Mouse (Mus musculus) adrenal gland, adult 18-20 months (tissue): ENCODE results near the gene Atp2c2. TPM values are rescaled to one million over a fixed set of nuclear protein-coding genes. Genes with fewer than 3 reads are reported as not detected.
A peak's percentile ranks its signal among the peaks of the same experiment; 100 is the strongest.

Experiments used
- DNase-seq, 2 experiments: peaks; one replicate each; pipeline ENCODE4 v3.0.0; 2021 to 2022; ENCODE audit warnings: low spot score in 2 of 2
- total RNA-seq, 2 experiments: library from RNA; stranded (reverse); gene quantifications; 1 replicate in 1 of 2; 2 replicates in 1 of 2; pipeline ENCODE4 v1.2.3; 2021

Atp2c2 gene
- total RNA-seq, 2 experiments from 2014 or later, result 0.13 to 0.56 TPM

DNA sequence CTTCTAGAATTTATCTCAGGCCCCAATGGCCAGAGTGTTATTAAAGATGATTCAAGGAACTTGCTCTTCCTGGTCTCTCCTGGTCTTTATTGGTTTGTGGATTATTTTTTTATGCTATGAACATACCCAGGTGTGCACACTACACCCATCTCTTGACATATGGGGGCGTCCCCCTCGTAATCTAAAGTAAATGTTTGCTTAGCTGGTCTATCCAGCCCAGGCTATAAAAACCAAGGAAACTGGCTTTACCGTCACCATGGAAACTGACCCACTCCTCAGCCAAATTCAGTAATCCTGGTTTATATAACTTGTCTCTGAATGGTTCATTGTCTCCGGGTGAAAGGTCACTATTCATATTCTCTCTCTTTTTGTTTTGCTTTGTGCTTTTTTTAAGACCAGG is 40.8 kb downstream of the Atp2c2 start:
- no peak for DNase-seq

GRCm38 (mm10) chr8:119742409-119742808 is 42.6 kb downstream of the Atp2c2 start:
- no peak for DNase-seq

DNA sequence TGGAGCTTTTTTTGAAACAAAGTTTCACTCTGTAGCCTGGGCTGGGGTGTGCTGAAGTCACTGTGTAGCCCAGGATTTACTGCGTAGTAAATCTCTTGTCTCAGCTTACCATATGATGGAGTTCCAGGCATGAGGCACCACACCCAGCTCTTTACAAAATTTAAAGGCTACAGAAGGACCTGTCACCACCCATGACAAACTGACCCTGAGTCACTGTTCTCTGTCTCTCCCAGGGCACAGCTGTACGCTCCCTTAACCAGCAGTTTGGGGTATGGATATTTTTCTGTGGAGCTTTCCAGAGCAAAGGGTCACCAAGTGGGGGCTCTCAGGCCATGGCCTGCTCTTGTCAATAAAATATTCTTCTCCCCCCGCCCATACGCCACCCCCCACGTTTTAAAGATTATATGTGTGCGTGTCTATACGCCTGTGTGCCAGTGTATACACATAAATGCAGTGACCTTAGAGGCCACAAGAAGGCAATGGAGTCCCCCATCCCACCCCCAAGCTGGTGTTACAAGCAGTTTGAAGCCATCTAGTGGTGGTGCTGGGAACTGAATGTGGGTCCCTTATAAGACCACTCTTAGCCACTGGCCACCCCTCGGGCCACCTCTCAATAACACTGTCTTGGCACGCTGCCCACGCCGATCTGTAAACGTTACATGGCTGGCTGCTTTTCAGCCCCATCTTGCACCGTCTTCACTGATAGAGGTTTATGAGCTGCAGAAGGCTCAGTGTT is 43.6 kb downstream of the Atp2c2 start:
- DNase-seq, result peak; percentile 24 to 48

DNA sequence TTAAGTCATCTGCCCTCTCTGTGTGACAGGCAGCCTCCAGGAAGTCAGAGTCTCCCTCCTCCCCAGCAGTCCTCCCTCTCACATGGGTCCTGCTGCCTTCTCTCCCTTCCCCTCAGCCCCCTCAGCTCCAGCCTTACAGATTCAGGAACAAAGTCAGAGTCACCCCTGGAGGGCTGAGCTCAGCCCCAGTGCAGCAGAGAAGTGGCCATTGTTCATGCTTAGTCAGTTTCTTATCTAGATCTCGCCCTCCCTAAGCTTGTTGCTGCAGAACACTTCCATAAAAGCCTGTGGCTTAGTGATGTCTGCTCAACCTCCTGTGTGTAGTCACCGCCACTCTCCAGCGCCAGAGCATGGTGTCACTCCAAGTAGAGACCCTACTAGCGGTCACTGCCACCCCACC is 44.8 kb downstream of the Atp2c2 start:
- DNase-seq, result no peak

DNA sequence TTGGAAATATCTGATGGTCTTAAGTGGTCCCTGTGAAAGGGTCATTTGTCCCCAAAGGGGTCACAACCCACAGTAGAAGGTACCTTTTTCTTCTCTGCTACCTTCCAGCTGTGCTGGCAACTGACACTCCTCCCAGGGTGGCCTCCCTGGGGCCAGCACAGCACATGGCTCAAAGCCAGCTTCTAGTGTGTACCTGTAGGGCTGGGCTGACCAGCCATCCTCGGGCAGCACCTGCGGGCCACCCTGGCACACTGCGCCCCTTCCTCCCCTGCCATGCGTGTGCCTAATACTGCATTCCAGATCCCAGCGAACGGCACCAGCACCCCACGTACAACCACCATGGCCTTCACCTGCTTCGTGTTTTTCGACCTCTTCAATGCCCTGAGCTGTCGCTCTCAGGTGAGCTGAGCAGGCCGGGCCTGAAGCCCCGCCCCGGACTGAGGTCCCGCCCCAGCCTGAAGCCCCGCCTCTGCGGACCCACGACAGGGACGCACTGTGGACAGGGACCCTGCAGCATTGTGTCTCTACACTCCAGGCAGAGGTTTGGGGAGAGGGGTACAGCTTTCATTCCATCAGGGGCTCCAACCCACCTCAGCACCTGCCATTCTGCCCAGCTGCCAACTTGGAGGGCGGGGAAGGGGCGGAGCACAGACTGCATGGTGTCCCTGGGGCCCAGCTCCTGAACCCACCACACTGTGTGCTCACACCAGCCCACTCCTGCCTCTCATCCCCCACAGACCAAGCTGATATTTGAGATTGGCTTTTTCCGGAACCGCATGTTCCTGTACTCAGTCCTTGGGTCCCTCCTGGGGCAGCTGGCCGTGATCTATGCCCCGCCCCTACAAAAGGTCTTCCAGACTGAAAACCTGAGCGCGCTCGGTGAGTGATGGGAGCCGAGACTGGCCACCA is 55.7 kb downstream of the Atp2c2 start:
- DNase-seq, result no peak

DNA sequence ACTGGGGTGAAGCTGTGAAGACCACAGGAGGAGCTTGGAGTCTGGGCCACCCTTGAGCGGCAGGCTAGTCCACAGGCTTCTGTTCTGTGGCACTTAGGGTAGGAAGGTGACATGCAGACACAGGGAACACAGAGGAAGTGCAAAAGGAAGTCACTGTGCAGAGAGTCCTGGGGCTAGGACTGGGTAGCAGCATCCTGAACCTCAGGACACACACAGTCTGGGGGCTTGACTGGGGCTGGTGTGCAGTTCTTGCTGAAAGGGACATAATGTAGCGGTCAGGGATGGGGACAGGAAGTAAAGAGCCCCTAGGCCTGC is 56.3 kb downstream of the Atp2c2 start:
- no peak for DNase-seq

DNA sequence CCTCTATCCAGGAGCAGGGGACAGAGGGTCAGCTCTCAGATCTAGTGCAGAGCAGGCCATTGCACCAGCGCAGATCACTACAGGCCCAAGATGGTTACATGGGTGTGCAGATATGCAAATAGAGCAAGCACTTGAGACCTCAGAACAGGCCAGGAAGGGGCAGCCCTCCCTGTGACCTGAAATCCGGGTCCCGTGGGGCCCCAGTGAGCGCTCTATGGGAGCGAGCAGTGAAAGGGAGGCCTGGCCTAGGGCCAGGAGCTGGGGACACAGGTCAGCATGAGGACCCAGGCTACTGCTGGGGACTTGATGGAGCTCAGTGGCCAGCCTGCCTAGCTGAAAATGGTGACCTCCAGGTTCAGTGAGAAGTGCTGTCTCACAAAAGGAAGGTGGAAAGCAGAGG is 56.7 kb downstream of the Atp2c2 start:
- no peak for DNase-seq

- no peak for DNase-seq
These were observed 61.9 kb downstream of the Atp2c2 start for GRCm38 (mm10) chr8:119761692-119762091.

- DNase-seq, result no peak
These were observed 62.7 kb downstream of the Atp2c2 start for GRCm38 (mm10) chr8:119762226-119763220.

- DNase-seq, result no peak
These were observed 65.5 kb downstream of the Atp2c2 start for GRCm38 (mm10) chr8:119765311-119765710.

DNA sequence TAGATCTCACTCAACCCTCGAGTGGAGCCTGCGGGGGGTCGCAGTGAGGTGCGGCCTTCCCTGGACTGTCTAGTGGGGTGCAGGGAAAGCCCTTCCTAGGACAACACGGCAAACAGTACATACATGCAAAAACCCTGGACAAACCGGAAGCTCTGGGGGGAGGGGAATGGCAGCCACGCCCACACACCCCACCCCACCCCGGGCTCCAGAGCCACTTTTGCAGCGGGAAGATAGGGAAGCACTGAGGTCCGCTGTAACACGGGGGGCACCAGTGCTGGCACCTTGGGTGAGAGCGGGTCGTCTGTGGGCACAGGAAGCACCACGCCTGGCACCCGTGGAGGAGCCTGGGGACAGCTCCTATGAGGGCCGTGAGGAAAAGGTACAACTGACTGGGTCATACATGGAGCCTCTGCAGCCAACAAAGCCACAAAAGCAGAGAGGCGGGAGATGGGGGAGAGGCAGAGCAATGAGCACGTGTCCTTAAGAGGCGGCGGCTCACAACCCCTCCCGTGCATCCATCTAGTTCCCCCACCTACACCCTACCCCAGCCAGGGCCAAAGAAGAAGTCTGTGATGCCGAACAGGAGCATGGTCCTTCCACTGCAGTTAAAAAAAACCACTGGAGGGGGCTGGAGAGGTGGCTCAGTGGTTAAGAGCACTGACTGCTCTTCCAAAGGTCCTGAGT is 66.1 kb downstream of the Atp2c2 start:
- no peak for DNase-seq

GRCm38 (mm10) chr8:119776668-119777245 is 76.9 kb downstream of the Atp2c2 start:
- no peak for DNase-seq

DNA sequence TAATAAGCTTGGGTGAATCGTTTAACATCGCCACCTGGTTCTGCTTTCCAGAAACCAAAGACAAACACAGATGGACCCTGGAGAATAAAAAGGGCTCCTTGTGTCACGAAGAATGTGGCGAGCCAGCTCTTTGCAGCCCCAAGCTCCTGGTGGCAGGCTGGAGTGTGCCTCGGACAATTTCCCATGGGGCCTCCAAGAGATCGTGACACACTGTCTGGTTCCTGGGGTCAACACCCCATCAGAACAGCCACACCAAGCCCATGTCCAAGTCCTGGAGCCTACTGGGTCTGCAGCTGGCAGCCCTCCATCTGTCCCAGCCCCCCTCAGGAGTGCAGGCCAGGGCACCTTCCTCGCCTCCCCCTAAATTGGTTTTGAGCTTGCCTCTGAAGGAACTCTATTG is 78.0 kb downstream of the Atp2c2 start:
- no peak for DNase-seq

GRCm38 (mm10) chr8:119778263-119778662 is 78.5 kb downstream of the Atp2c2 start, which contains the start of gene Tldc1:
TSS of gene Tldc1 (minus strand) at chr8:119778416.
- peak; percentile 99 for DNase-seq

GRCm38 (mm10) chr8:119779013-119779737 is 79.4 kb downstream of the Atp2c2 start:
- peak; percentile 73 to 74 for DNase-seq

DNA sequence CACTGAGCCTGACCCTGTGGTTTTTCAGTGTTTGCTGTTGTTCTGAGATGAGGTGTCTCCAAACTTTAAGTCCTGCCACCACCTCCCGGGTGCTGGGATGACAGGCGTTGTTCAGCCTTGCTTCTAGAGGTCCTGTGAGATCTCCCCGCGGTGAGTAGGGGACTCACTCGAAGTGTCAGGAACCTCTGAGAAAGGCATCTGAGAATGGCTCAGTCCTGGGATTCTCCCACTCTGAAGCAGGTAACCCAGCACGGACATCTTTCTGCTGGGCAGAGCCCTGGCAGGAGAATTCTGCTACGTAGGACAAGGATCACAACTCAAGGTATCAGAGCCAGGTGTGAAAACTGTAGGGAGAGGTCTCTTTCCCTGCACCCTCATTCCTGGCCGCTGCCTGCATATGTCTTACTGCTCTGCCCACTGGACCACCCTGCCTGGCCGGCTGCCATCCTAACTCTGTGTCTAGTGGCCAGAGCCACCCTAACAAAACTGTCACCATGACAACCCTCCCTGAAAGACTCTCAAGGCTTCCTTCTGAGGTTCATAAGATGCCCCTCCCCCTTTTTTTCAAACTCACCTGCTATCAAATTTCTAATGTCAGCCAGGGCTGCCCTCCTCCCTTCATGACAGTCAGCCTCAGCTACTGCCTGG is 80.7 kb downstream of the Atp2c2 start:
- DNase-seq, result no peak

GRCm38 (mm10) chr8:119781086-119781840 is 81.5 kb downstream of the Atp2c2 start:
- DNase-seq, result no peak

- DNase-seq, result peak; percentile 76 to 81
These were observed 82.9 kb downstream of the Atp2c2 start for GRCm38 (mm10) chr8:119782715-119783114.
